Mouse (Mus musculus): ENCODE data around the gene Baiap2l2.

DNA sequence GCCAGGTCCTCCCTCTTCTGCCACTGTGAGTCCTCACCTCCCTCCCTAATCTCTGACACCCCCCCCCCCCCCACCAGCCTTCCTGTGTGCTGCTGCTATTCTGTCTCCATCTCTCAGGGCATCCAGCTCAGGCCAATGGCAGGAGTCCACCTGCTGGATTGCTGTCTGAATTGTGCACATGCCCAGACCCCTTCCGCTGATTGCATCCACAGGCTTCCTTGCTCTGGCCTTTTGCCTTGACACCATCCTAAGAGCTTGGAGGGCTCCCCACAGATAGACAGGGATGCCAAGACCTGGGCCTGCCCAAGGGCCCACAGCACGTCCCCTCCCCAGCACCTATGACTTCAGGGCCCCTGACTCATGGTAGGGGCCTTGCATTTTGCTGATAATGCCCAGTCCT lies 75.0 kb downstream of the Baiap2l2 start:
- TF ChIP-seq POLR2A (IDR thresholded peaks at IDR 0.05; ENCODE audit: borderline replicate concordance, extremely low read depth, low read depth, low read length) (no peak), CTCF (IDR thresholded peaks at IDR 0.05; ENCODE audit: insufficient read depth, low read length) (no peak)
